Comparison of ENCODE assay signal across 9 mouse cellular contexts in the genomic region with DNA sequence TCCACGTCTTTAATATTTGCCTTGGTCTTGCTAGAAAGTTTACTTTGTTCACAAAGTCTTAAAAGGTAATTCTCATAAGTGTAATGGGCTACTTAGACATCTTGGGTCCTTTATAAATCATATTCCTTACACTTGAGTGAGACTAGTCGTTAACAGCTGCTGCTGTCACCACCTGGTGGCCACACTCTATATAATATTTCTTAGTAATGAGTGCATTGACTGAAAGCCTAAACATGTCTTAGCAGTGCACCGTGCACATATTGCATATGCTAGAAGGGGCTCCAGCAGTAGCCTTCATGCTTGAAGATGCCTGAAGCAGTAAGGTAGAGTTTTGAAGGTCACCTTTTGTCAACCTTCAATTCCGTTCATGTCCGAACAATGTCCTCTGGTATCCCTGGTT.
A peak's percentile ranks its signal among the peaks of the same experiment; 100 is the strongest.
DNase-seq lines count a peak whose midpoint lies in the region; ATAC-seq and TF ChIP-seq lines count a peak whose summit lies in the region.
"Had no signal": no experiment of that assay in that cellular context is flagged by ENCODE, and none has a peak within 500 bp of the region (broad histone marks: within the 10 kb centered on the region; RNA-seq: fewer than 3 reads in every experiment).

No protein-coding gene starts in this region.

- DNase-seq in hindbrain, embryonic 14.5 days (ENCODE audit: low spot score), result peak; percentile 58
- DNase-seq in right cerebral cortex, postnatal 4 days, result peak; percentile 16
- no peak for DNase-seq in right cerebral cortex, postnatal 25 days
- peak; percentile 57 for DNase-seq in embryonic facial prominence, embryonic 14.5 days (ENCODE audit: low spot score)
- DNase-seq in stomach, postnatal 0 days (ENCODE audit: low spot score), result peak; percentile 18
- no peak for DNase-seq in layer of hippocampus, adult 9-11 months
- DNase-seq: liver, embryonic 13.5 days had no signal

- no peaks in the 10 kb centered on the region for H3K27me3 ChIP-seq in hindbrain, embryonic 14.5 days (ENCODE audit: control insufficient read depth, insufficient read depth, low read length)
- H3K27me3 ChIP-seq in hindbrain, embryonic 16.5 days (replicated peaks; ENCODE audit: control insufficient read depth, insufficient read depth, low read length), result no peaks in the 10 kb centered on the region
- no peaks in the 10 kb centered on the region for H3K27me3 ChIP-seq in embryonic facial prominence, embryonic 14.5 days (replicated peaks; ENCODE audit: control insufficient read depth, insufficient read depth, low read length)
- H3K27me3 ChIP-seq in stomach, postnatal 0 days (ENCODE audit: control insufficient read depth, insufficient read depth, low read length), result no peaks in the 10 kb centered on the region
- H3K27me3 ChIP-seq: liver, embryonic 13.5 days had no signal

- TF ChIP-seq CTCF in stomach, postnatal 0 days (IDR thresholded peaks at IDR 0.05; ENCODE audit: low read depth), result peak; percentile 72

- no peaks in the 10 kb centered on the region for H3K4me1 ChIP-seq in hindbrain, embryonic 14.5 days (replicated peaks; ENCODE audit: control insufficient read depth, insufficient read depth, low read length)
- no peaks in the 10 kb centered on the region for H3K4me1 ChIP-seq in hindbrain, embryonic 16.5 days (ENCODE audit: control insufficient read depth, insufficient read depth, low read depth, low read length)
- H3K4me1 ChIP-seq in embryonic facial prominence, embryonic 14.5 days (ENCODE audit: control insufficient read depth, insufficient read depth, low read length), result peaks cover 11% of the 10 kb centered on the region
- H3K4me1 ChIP-seq in stomach, postnatal 0 days (replicated peaks; ENCODE audit: control insufficient read depth, insufficient read depth), result no peaks in the 10 kb centered on the region
- H3K4me1 ChIP-seq: liver, embryonic 13.5 days had no signal

- no peak for TF ChIP-seq EP300 in stomach, postnatal 0 days (optimal IDR thresholded peaks at IDR 0.05)

- H3K36me3 ChIP-seq in hindbrain, embryonic 14.5 days (replicated peaks; ENCODE audit: control insufficient read depth, insufficient read depth), result no peaks in the 10 kb centered on the region
- H3K36me3 ChIP-seq in hindbrain, embryonic 16.5 days (ENCODE audit: control insufficient read depth, insufficient read depth, low read length), result no peaks in the 10 kb centered on the region
- H3K36me3 ChIP-seq in embryonic facial prominence, embryonic 14.5 days (ENCODE audit: control insufficient read depth, insufficient read depth, low read length), result no peaks in the 10 kb centered on the region
- no peaks in the 10 kb centered on the region for H3K36me3 ChIP-seq in stomach, postnatal 0 days (ENCODE audit: control insufficient read depth, insufficient read depth, low read length)
- H3K36me3 ChIP-seq: forebrain, embryonic 10.5 days; liver, embryonic 13.5 days had no signal

- ATAC-seq in hindbrain, embryonic 14.5 days (ENCODE audit: low FRiP score), result no peak
- ATAC-seq in hindbrain, embryonic 16.5 days, result no peak
- no peak for ATAC-seq in embryonic facial prominence, embryonic 14.5 days (ENCODE audit: low read depth)
- no peak for ATAC-seq in stomach, postnatal 0 days (ENCODE audit: low FRiP score, low TSS enrichment)

- no peak overlapping the region for H3K4me2 ChIP-seq in hindbrain, embryonic 14.5 days (replicated peaks)
- H3K4me2 ChIP-seq in hindbrain, embryonic 16.5 days (ENCODE audit: low read length), result no peak overlapping the region
- no peak overlapping the region for H3K4me2 ChIP-seq in embryonic facial prominence, embryonic 14.5 days (ENCODE audit: low read depth, low read length)
- no peak overlapping the region for H3K4me2 ChIP-seq in stomach, postnatal 0 days (replicated peaks; ENCODE audit: low read depth)
- H3K4me2 ChIP-seq: liver, embryonic 13.5 days had no signal

- 72% methylated on average over 5 of the region's 5 CpGs for WGBS in hindbrain, embryonic 14.5 days
- WGBS in hindbrain, embryonic 16.5 days, result 71% methylated on average over 5 of the region's 5 CpGs
- WGBS in embryonic facial prominence, embryonic 14.5 days, result 67% methylated on average over 5 of the region's 5 CpGs
- 53% methylated on average over 5 of the region's 5 CpGs for WGBS in stomach, postnatal 0 days

- H3K9ac ChIP-seq in hindbrain, embryonic 14.5 days, result no peak overlapping the region
- H3K9ac ChIP-seq in hindbrain, embryonic 16.5 days (ENCODE audit: low read depth, low read length), result no peak overlapping the region
- no peak overlapping the region for H3K9ac ChIP-seq in embryonic facial prominence, embryonic 14.5 days (ENCODE audit: low read depth, low read length)
- no peak overlapping the region for H3K9ac ChIP-seq in stomach, postnatal 0 days (ENCODE audit: low read length)
- H3K9ac ChIP-seq: liver, embryonic 13.5 days had no signal

- no peaks in the 10 kb centered on the region for H3K9me3 ChIP-seq in hindbrain, embryonic 14.5 days (ENCODE audit: control insufficient read depth, low read length)
- no peaks in the 10 kb centered on the region for H3K9me3 ChIP-seq in hindbrain, embryonic 16.5 days (ENCODE audit: control insufficient read depth, low read length)
- no peaks in the 10 kb centered on the region for H3K9me3 ChIP-seq in embryonic facial prominence, embryonic 14.5 days (ENCODE audit: control insufficient read depth, low read length)
- no peaks in the 10 kb centered on the region for H3K9me3 ChIP-seq in stomach, postnatal 0 days (ENCODE audit: control insufficient read depth, low read length)
- H3K9me3 ChIP-seq: forebrain, embryonic 10.5 days; liver, embryonic 13.5 days had no signal

- H3K4me3 ChIP-seq in hindbrain, embryonic 14.5 days (replicated peaks; ENCODE audit: low read length), result no peak overlapping the region
- no peak overlapping the region for H3K4me3 ChIP-seq in hindbrain, embryonic 16.5 days (ENCODE audit: low read length)
- no peak overlapping the region for H3K4me3 ChIP-seq in embryonic facial prominence, embryonic 14.5 days (ENCODE audit: low read depth, low read length)
- H3K4me3 ChIP-seq in stomach, postnatal 0 days (ENCODE audit: low read depth, low read length), result no peak overlapping the region
- H3K4me3 ChIP-seq: forebrain, embryonic 10.5 days; liver, embryonic 13.5 days had no signal

- no peak overlapping the region for H3K27ac ChIP-seq in hindbrain, embryonic 14.5 days
- no peak overlapping the region for H3K27ac ChIP-seq in hindbrain, embryonic 16.5 days (ENCODE audit: low read depth, low read length)
- H3K27ac ChIP-seq in embryonic facial prominence, embryonic 14.5 days (replicated peaks; ENCODE audit: low read depth, low read length), result no peak overlapping the region
- H3K27ac ChIP-seq in stomach, postnatal 0 days (replicated peaks), result no peak overlapping the region
- H3K27ac ChIP-seq: forebrain, embryonic 10.5 days; liver, embryonic 13.5 days had no signal

Comparison
In these comparisons a context has a peak if more than half of its experiments do, and no peak if none do; other contexts are left out.
1. DNase-seq: peak in hindbrain, embryonic 14.5 days (single experiment), right cerebral cortex, postnatal 4 days (single experiment), embryonic facial prominence, embryonic 14.5 days (single experiment) and stomach, postnatal 0 days (single experiment); none in right cerebral cortex, postnatal 25 days (single experiment) and layer of hippocampus, adult 9-11 months (single experiment).